Mouse (Mus musculus) midbrain, embryonic 15.5 days (tissue): ENCODE results near the gene 9130019O22Rik. TPM values are rescaled to one million over a fixed set of nuclear protein-coding genes. Genes with fewer than 3 reads are reported as not detected.
"Not testable (repeated sequence)": the region's sequence is repeated elsewhere in the genome, so short reads cannot be mapped to it uniquely, and the experiment has no call there.

ENCODE experiments used
- ATAC-seq: fragments of 200-750 bp; cut with Nextera tagmentation; replicated peaks from 2 replicates; pipeline ENCODE4 v1.8.0; 2017; ENCODE audit warnings: moderate TSS enrichment
- H3K27ac ChIP-seq: fragments of 300-500 bp; sonication (generic); 2 replicates; pipeline ENCODE4 v1.5.1; 2015; ENCODE audit warnings: mild to moderate bottlenecking, inconsistent platforms
- H3K27me3 ChIP-seq: fragments of 300-500 bp; sonication (generic); replicated peaks from 2 replicates; pipeline ENCODE4 v1.6.1; 2015; ENCODE audit warnings: inconsistent platforms
- H3K36me3 ChIP-seq: fragments of 300-500 bp; sonication (generic); replicated peaks from 2 replicates; pipeline ENCODE4 v1.6.1; 2015; ENCODE audit warnings: inconsistent platforms
- H3K4me1 ChIP-seq: fragments of 300-500 bp; sonication (generic); 2 replicates; pipeline ENCODE4 v1.6.1; 2015; ENCODE audit warnings: inconsistent platforms
- H3K4me2 ChIP-seq: fragments of 300-500 bp; sonication (generic); 2 replicates; pipeline ENCODE4 v1.6.1; 2015; ENCODE audit warnings: inconsistent platforms, mild to moderate bottlenecking, moderate library complexity
- H3K4me3 ChIP-seq: fragments of 300-500 bp; sonication (generic); 2 replicates; pipeline ENCODE4 v1.5.1; 2015; ENCODE audit warnings: mild to moderate bottlenecking, inconsistent platforms
- H3K9ac ChIP-seq: fragments of 300-500 bp; sonication (generic); 2 replicates; pipeline ENCODE4 v1.6.1; 2015; ENCODE audit warnings: mild to moderate bottlenecking, inconsistent platforms
- H3K9me3 ChIP-seq: fragments of 300-500 bp; sonication (generic); 2 replicates; pipeline ENCODE4 v1.6.1; 2016; ENCODE audit warnings: inconsistent platforms
- WGBS: fragments of 180-500 bp; shearing (Covaris S2); methylation state at CpG from one replicate; pipeline ENCODE4 v1.1.7; 2015; ENCODE audit warnings: mixed read lengths; 5-methylcytosine and 5-hydroxymethylcytosine counted together
- polyA plus RNA-seq: library from polyadenylated mRNA; unstranded; fragments of >200 nt; fragmentation: Nextera tagmentation; extraction: Ambion mirVana; gene quantifications from 2 replicates; pipeline ENCODE4 v1.2.1, GENCODE M21; 2015

Gene 9130019O22Rik
- polyA plus RNA-seq, 1 experiment from 2014 or later, result 5.2 TPM

- Histone ChIP-seq H3K9me3 (no peaks in the 10 kb centered on the region), H3K27ac (peak within 1 kb of the TSS; percentile 91), H3K4me1 (peaks cover 19% of the 10 kb centered on the region), H3K27me3 (no peaks in the 10 kb centered on the region), H3K4me2 (peak within 1 kb of the TSS; percentile 78), H3K9ac (peak within 1 kb of the TSS; percentile 83), H3K36me3 (peaks cover 13% of the 10 kb centered on the region), H3K4me3 (peak within 1 kb of the TSS; percentile 88)
- peak; percentile 95 for ATAC-seq
- under 1% methylated on average over 71 of the region's 76 CpGs for whole genome bisulfite sequencing
Observed at GRCm38 (mm10) chr7:127345512-127346325, 41.2 kb downstream of the 9130019O22Rik start, which contains the start of gene Zfp768. Zfp768 (minus strand) TSS chr7:127345589.

- H3K4me2 ChIP-seq, result peak overlapping the region; percentile 78
- peak overlapping the region; percentile 91 for H3K27ac ChIP-seq
- H3K9me3 ChIP-seq, result no peaks in the 10 kb centered on the region
- peaks cover 19% of the 10 kb centered on the region for H3K4me1 ChIP-seq
- ATAC-seq, result peak; percentile 58
- peak overlapping the region; percentile 88 for H3K4me3 ChIP-seq
- no peaks in the 10 kb centered on the region for H3K27me3 ChIP-seq
- under 1% methylated on average over 36 of the region's 42 CpGs for WGBS
- H3K9ac ChIP-seq, result peak overlapping the region; percentile 83
- H3K36me3 ChIP-seq, result peaks cover 13% of the 10 kb centered on the region
Observed at GRCm38 (mm10) chr7:127345092-127345491, 41.9 kb downstream of the 9130019O22Rik start.

GRCm38 (mm10) chr7:127344371-127344770 lies 42.6 kb downstream of the 9130019O22Rik start:
- Histone ChIP-seq H3K9ac (peak overlapping the region; percentile 83), H3K36me3 (peaks cover 13% of the 10 kb centered on the region), H3K27me3 (no peaks in the 10 kb centered on the region), H3K4me1 (peaks cover 19% of the 10 kb centered on the region), H3K27ac (no peak overlapping the region), H3K4me3 (peak overlapping the region; percentile 88), H3K9me3 (no peaks in the 10 kb centered on the region), H3K4me2 (peak overlapping the region; percentile 78)
- no peak for ATAC-seq
- WGBS, result 89% methylated on average over 8 of the region's 8 CpGs

GRCm38 (mm10) chr7:127343351-127344019 lies 43.5 kb downstream of the 9130019O22Rik start:
- 95% methylated on average over 38 of the region's 38 CpGs for WGBS
- Histone ChIP-seq H3K9me3 (no peaks in the 10 kb centered on the region), H3K4me2 (no peak overlapping the region), H3K4me1 (peaks cover 19% of the 10 kb centered on the region), H3K4me3 (no peak overlapping the region), H3K27me3 (no peaks in the 10 kb centered on the region), H3K36me3 (peaks cover 13% of the 10 kb centered on the region), H3K27ac (no peak overlapping the region), H3K9ac (no peak overlapping the region)
- no peak for ATAC-seq

- ATAC-seq, result no peak
- Histone ChIP-seq H3K4me1 (peaks cover 19% of the 10 kb centered on the region), H3K36me3 (peaks cover 13% of the 10 kb centered on the region), H3K27me3 (no peaks in the 10 kb centered on the region), H3K4me2 (no peak overlapping the region), H3K9me3 (no peaks in the 10 kb centered on the region), H3K9ac (no peak overlapping the region), H3K27ac (no peak overlapping the region), H3K4me3 (no peak overlapping the region)
- 93% methylated on average over 7 of the region's 7 CpGs for WGBS
Observed at GRCm38 (mm10) chr7:127342888-127343287, 44.1 kb downstream of the 9130019O22Rik start.

- no peak overlapping the region for H3K4me2 ChIP-seq
- no peaks in the 10 kb centered on the region for H3K27me3 ChIP-seq
- no peak overlapping the region for H3K4me3 ChIP-seq
- no peak overlapping the region for H3K27ac ChIP-seq
- no peak for ATAC-seq
- 70% methylated on average over 4 of the region's 4 CpGs for WGBS
- H3K4me1 ChIP-seq, result peaks cover 19% of the 10 kb centered on the region
- H3K36me3 ChIP-seq, result peaks cover 13% of the 10 kb centered on the region
- H3K9me3 ChIP-seq, result no peaks in the 10 kb centered on the region
- H3K9ac ChIP-seq, result no peak overlapping the region
Observed at GRCm38 (mm10) chr7:127342332-127342731, 44.6 kb downstream of the 9130019O22Rik start.

- WGBS, result 87% methylated on average over 5 of the region's 6 CpGs
- H3K9ac ChIP-seq, H3K4me3 ChIP-seq, H3K4me2 ChIP-seq, H3K9me3 ChIP-seq, H3K27ac ChIP-seq, H3K27me3 ChIP-seq, ATAC-seq: not testable (repeated sequence)
- peaks cover 17% of the 10 kb centered on the region for H3K4me1 ChIP-seq
- peaks cover 13% of the 10 kb centered on the region for H3K36me3 ChIP-seq
Observed at GRCm38 (mm10) chr7:127341861-127342260, 45.1 kb downstream of the 9130019O22Rik start.

GRCm38 (mm10) chr7:127341356-127341755 lies 45.6 kb downstream of the 9130019O22Rik start:
- H3K27ac ChIP-seq, result no peak overlapping the region
- peaks cover 12% of the 10 kb centered on the region for H3K4me1 ChIP-seq
- WGBS, result 97% methylated on average over 8 of the region's 8 CpGs
- H3K36me3 ChIP-seq, result peaks cover 13% of the 10 kb centered on the region
- ATAC-seq, result no peak
- no peaks in the 10 kb centered on the region for H3K9me3 ChIP-seq
- no peaks in the 10 kb centered on the region for H3K27me3 ChIP-seq
- H3K9ac ChIP-seq, result no peak overlapping the region
- no peak overlapping the region for H3K4me3 ChIP-seq
- H3K4me2 ChIP-seq, result no peak overlapping the region

GRCm38 (mm10) chr7:127337636-127338035 lies 49.3 kb downstream of the 9130019O22Rik start:
- Histone ChIP-seq H3K36me3 (0 out of 2 replicates have a peak, but pooled peaks cover 3% of the 10 kb centered on the region), H3K9ac (no peak overlapping the region), H3K9me3 (no peaks in the 10 kb centered on the region), H3K27ac (no peak overlapping the region), H3K4me3 (no peak overlapping the region), H3K4me1 (no peaks in the 10 kb centered on the region), H3K4me2 (no peak overlapping the region), H3K27me3 (no peaks in the 10 kb centered on the region)
- WGBS, result 73% methylated on average over 4 of the region's 4 CpGs
- no peak for ATAC-seq

- no peak for ATAC-seq
- Histone ChIP-seq H3K4me1 (no peaks in the 10 kb centered on the region), H3K36me3 (no peaks in the 10 kb centered on the region), H3K4me3 (no peak overlapping the region), H3K9me3 (no peaks in the 10 kb centered on the region), H3K27me3 (no peaks in the 10 kb centered on the region), H3K4me2 (no peak overlapping the region), H3K27ac (no peak overlapping the region), H3K9ac (no peak overlapping the region)
- 91% methylated on average over 4 of the region's 4 CpGs for WGBS
Observed at GRCm38 (mm10) chr7:127335604-127336003, 51.4 kb downstream of the 9130019O22Rik start.

- H3K27ac ChIP-seq, result no peak overlapping the region
- 91% methylated on average over 6 of the region's 6 CpGs for WGBS
- H3K4me2 ChIP-seq, result no peak overlapping the region
- no peaks in the 10 kb centered on the region for H3K4me1 ChIP-seq
- H3K27me3 ChIP-seq, result no peaks in the 10 kb centered on the region
- H3K36me3 ChIP-seq, result no peaks in the 10 kb centered on the region
- H3K9me3 ChIP-seq, result no peaks in the 10 kb centered on the region
- H3K9ac ChIP-seq, result no peak overlapping the region
- no peak overlapping the region for H3K4me3 ChIP-seq
- ATAC-seq, result no peak
Observed at GRCm38 (mm10) chr7:127333240-127333639, 53.7 kb downstream of the 9130019O22Rik start.
